Mouse (Mus musculus) CD4-positive, CD25-positive, alpha-beta regulatory T cell, adult 2 months (primary cell): ENCODE measurements around the gene Phldb3.
A peak's percentile ranks its signal among the peaks of the same experiment; 100 is the strongest.

ENCODE experiments used
- DNase-seq: peaks from one replicate; pipeline ENCODE4 v3.0.0-alpha.2; 2012; ENCODE audit warnings: low read depth, low spot score

The Phldb3 gene

DNA sequence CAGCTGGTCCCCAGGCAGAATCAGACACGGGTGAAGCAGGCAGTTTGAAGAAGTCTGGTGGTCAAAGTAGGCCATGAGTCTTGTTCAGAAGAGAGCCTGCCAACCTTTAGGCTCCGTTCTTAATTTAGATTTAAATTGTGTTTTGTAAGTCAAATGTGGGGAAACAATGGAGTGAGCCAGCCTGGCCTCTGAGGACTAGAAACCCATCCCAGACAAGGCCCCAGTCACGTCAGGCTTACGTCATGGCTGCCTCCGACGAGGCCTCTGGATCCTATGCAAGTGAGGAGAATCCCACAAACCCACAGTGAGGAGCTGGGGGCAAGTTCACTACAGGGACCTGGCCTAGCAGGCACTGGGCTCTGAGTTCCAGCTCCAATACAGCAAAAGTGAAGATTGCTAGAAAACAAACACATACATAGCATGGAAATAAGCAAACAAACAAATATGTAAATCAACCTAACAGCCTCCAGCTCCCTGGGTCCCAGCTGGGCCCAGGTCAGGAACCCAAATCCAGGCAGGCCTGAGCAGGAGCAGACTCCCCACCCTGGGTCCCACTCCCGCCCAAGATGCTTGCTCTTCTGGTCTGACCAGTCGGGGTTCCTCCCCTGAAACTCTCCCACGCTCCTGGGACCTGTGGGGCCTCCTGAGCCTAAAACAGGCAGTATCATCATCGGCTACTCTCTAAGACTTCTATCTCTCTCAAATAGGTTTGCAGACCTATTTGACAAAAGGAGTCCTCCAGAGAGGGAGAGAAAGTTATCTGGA is 19.7 kb downstream of the Phldb3 start:
- DNase-seq: no peak

DNA sequence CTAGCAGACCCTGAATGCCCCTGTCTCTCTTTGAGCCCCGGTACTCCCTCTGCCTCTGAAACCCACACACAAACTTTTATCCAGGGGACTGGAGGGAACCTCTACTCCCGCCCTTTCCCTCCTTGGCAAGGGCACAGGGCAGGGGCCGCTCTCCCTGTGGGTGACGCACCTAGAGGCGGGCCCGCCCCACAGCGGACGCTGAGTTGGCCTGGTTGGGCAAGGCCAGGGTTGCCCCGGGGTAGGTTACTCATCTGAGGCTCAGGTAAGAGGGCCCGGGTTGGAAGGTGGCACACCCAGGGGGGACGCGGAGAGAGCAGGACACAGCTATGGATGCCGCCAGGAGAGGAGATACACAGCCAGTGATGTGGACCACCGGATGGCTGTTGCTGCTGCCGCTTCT is 25.7 kb downstream of the Phldb3 start, which contains the start of gene Lypd3:
Gene Lypd3 (plus strand): TSS at position 287 of the 400 bp plus-strand sequence.
- no peak for DNase-seq

GRCm38 (mm10) chr7:24637046-24637445 is 26.5 kb downstream of the Phldb3 start:
- no peak for DNase-seq

GRCm38 (mm10) chr7:24638026-24638856 is 27.7 kb downstream of the Phldb3 start:
- peak; percentile 71 for DNase-seq

DNA sequence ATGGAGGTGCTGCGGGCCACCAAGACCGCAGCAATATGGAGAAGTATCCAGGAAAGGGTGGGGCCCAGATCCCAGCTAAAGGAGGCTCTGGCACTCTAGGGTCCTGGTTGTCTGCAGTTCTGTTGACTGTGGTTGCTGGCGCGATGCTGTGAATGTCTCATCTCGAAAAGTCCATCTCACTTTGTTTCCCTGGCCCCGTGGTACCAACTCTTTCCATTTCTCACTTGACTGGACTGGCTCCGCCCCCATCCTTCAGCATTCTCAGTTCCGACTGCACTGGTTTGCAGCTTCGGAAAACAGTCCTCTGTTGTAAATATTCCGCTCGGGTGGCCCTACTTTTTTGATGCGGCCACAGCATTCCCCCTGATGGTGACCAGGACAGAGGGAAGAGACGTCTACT is 29.9 kb downstream of the Phldb3 start:
- DNase-seq: no peak

DNA sequence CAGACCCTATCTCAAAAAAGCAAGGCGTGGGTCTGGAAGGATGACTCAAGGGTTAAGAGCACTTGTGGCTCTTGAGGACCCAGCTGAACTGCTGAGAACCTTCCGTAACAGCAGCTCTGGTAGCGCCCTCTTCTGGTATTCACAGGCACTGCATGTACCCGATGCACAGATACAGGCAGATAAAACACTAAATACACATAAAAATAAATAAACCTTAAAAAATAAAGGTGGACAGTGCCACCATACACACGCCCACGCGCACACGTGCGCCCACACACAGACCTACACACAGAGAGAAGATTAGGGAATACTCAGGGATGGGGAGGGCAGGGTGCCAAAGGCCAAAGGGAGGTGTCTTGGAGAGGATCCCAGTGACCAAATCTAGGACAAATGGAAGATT is 31.9 kb downstream of the Phldb3 start:
- DNase-seq: peak; percentile 85

DNA sequence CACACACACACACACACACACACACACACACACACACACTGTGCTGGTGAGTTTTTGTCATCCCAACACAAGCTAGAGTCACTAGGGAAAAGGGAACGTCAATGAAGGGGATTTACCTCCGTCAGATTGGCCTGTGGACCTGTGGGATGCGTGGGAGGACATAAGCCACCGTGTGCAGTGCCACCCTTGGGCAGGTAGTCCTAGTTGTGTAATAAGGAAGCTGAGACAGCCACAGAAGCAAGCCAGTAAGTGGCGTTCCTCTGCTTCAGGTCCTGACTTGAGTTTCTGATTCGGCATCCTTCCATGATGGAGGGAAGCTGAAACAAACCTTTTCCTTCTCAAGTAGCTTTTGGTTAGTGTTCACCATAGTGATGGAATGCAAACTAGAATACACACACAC is 33.9 kb downstream of the Phldb3 start:
- peak; percentile 43 for DNase-seq

- DNase-seq: peak; percentile 76
Measured at GRCm38 (mm10) chr7:24644996-24645395, 34.4 kb downstream of the Phldb3 start.

GRCm38 (mm10) chr7:24646486-24646885 is 35.9 kb downstream of the Phldb3 start:
- DNase-seq: peak; percentile 45

- DNase-seq: peak; percentile 86
Measured at GRCm38 (mm10) chr7:24653681-24654080, 43.1 kb downstream of the Phldb3 start.

GRCm38 (mm10) chr7:24659737-24660357 is 49.3 kb downstream of the Phldb3 start:
- DNase-seq: no peak

- peak; percentile 64 for DNase-seq
Measured at GRCm38 (mm10) chr7:24661118-24661904, 50.7 kb downstream of the Phldb3 start.

- peak; percentile 90 for DNase-seq
Measured at GRCm38 (mm10) chr7:24662575-24662974, 52.0 kb downstream of the Phldb3 start.

DNA sequence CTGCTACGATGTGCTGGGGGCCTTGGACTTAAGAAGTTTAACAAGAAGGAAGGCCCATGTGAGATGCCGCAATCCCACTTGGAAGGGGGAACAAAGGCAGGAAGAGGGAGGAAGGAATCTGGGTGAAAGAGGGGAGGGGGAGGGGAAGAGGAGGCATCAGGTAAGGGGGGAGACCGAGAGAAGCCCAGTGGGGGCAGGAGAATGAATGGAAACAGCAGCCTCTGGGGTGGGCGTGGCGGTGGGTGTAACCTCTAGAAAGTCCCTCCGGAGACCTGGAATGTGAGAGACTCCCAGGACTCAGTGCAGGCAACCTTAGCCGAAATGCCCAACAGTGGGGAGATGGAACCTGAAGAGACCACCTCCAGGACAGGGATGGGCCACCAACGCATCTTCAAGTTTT is 53.7 kb downstream of the Phldb3 start:
- DNase-seq: no peak

GRCm38 (mm10) chr7:24664959-24665358 is 54.4 kb downstream of the Phldb3 start:
- no peak for DNase-seq

GRCm38 (mm10) chr7:24671944-24672439 is 61.4 kb downstream of the Phldb3 start:
- DNase-seq: no peak

- no peak for DNase-seq
Measured at GRCm38 (mm10) chr7:24676575-24676974, 66.0 kb downstream of the Phldb3 start, which contains the start of gene Tex101. Gene Tex101 (minus strand): TSS chr7:24676675.
